Mouse (Mus musculus) gastrocnemius, adult 18-20 months (tissue): ENCODE data around the gene Olfr293. TPM values are rescaled to one million over a fixed set of nuclear protein-coding genes. Genes with fewer than 3 reads are reported as not detected.

Experiments used
- DNase-seq: peaks from one replicate; pipeline ENCODE4 v3.0.0; 2021; ENCODE audit warnings: low spot score
- long read RNA-seq, 2 experiments: library from polyadenylated mRNA; stranded (forward); transcript quantifications; one replicate each; pipeline ENCODE4 v2.0.0; 2021
- total RNA-seq, 2 experiments: library from RNA; stranded (reverse); gene quantifications; 2 replicates each; pipeline ENCODE4 v1.2.3; 2021

Olfr293 gene
- not detected for total RNA-seq
- long read RNA-seq, experiment 1 = 0 reads
- long read RNA-seq, experiment 2 = 0 reads

DNA sequence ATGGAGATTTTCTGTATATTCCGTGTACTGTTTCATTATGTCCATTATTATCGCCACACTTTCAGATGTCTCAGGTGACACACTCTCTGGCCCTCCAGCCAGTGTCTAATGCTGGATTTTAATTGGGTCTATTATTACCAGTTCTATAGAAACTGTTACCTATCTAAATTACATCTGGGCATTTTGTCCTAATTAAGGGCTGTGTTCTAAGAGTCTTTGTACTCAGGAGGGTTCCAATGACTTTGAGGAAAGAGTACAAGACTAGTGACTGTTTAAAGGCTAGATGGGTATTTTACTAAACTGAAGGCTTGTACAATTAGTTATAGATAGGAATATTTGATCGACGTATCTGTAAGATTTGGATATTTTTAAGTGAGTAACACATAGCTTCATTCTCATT lies at the start of gene Olfr293:
Gene Olfr293, plus strand, starts transcription at position 301 of the 400 bp plus-strand sequence.
- DNase-seq = no peak

- no peak for DNase-seq
These were observed 32.3 kb upstream of the Olfr293 start, which contains the start of gene Olfr294 for GRCm38 (mm10) chr7:86616543-86616942. Gene Olfr294 (minus strand): TSS chr7:86616643.

- DNase-seq = no peak
These were observed 39.2 kb downstream of the Olfr293 start, which contains the start of gene Olfr292 for GRCm38 (mm10) chr7:86688030-86688429. Gene Olfr292 (plus strand): TSS chr7:86688330.

Other genes starting within 250 kb of the Olfr293 start
- not detected for gene Olfr301, start 245.2 kb upstream of the Olfr293 start, total RNA-seq
- not detected for gene Olfr299, start 189.1 kb upstream of the Olfr293 start, total RNA-seq
- gene Olfr298, start 156.6 kb upstream of the Olfr293 start, total RNA-seq = not detected
- gene Olfr297, start 129.1 kb upstream of the Olfr293 start, total RNA-seq = not detected
- gene Olfr295, start 65.2 kb upstream of the Olfr293 start, total RNA-seq = not detected
- gene Olfr294, start 32.4 kb upstream of the Olfr293 start, total RNA-seq = not detected
- not detected for gene Olfr292, start 39.3 kb downstream of the Olfr293 start, total RNA-seq
- under 1 TPM; 0.14 to 0.38 TPM for gene Folh1, start 126.9 kb downstream of the Olfr293 start, total RNA-seq
- not detected for gene Vmn2r77, start 146.0 kb downstream of the Olfr293 start, total RNA-seq